Mouse (Mus musculus): ENCODE data around the gene Prickle1.

Prickle1 gene

DNA sequence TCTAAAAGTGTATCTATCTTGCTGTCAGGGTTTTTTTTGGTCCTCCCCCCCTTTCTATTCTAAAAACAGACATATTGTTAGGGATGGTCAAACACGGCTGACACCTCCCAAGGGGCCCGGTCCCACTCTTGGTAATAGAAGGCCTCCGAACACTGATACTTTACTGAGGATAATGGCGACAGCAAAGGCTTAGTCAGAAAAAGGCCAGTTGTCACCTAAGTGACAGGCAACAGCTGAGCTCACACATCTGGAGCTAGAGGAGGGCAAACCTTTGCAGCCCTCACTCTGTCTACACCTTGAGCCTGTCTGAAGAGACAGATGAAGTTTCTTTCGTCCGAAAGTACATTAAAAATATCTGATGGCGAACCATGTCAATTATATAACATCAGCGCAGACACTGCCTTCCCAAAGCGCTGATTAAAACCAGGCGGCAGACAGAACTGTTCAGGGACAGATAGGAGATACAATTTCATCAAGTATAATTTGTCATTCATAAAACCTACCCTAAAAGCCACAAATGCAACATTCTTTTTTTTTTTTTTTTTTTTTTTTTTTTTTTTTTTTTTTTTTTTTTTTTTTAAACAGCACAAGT is 1.3 kb downstream of the Prickle1 start:
- peak; percentile 61 for DNase-seq (ENCODE audit: low spot score)

DNA sequence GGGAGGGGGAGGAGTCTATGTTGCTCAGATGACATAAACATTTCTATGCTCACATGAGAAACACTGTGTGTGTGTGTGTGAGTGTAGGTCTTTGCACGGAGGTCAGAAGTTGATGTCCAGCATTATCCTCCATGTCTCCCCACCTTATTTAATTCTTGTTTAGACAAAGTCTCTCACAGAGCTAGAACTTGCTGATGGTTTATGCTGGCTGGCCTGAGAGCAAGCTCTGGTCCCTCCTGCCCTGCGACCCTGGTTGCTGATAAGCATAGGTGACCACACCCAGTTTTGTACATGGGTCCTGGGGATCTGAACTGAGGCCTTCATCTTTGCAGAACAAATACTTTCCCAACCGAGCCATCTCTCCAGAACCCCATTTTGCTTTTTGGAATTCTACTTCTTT is 3.1 kb downstream of the Prickle1 start:
- no peak for DNase-seq (ENCODE audit: low spot score)

DNA sequence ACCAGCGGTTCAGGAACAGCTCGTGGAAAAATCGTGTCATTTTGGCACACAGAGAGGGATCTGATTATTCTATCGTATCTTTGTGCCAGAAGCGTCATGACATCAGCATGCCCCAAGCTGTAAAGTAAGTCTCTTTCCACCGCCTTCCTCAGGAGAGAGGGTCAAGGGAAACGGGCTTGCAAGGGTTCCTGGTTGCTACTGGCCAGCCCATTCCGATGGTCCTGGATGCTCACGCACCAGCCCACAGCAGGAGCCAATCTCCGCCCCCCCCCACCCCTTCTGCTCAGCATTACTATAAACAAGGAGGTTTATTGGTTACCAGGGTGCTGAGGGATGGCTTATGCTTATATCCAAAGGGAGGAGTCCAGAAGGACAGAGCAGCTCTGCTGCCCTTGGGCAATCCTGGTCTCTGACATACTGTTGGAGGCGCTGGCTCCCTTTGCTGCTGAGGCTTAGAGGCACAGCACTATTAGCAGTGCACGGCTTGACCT is 3.8 kb downstream of the Prickle1 start:
- DNase-seq (ENCODE audit: low spot score) = peak; percentile 81

DNA sequence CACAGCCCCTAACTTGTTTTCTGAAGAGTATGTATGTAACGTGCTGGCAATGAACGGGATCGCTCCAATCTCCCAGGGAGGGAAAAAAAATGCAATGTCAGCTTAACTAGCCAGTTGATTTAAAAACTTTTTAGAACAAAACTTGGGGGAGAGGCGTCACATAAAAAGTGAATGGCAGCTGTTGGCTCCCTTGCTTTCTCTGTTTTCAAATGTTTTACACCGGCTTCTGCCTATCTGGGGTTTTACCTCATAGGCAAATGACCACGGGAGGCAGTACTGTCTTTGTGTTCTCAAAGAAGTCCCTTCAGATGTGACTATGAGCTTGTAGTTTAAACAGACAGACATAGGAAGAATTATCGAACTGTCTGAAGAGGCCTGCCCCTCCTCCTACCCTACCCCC is 4.3 kb downstream of the Prickle1 start:
- peak; percentile 45 for DNase-seq (ENCODE audit: low spot score)

DNA sequence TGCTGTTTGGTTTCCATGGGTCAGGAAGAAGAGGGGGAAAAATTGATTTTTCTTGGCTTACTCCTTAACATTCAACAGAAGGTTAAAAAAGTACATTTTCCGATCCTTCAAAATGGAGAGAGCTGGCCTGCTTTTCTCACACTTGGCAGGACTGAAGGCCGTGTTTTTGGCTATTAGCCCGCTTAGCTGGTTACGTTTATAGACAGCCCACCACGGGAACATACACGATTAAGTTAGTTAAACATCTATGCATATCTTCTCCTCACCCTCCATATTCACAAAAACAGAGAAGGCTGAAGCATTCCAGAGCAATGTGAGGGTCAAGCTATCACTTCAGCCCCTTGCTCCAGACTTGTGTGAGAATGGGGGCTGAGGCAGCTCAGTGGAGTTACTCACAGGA is 7.3 kb downstream of the Prickle1 start:
- DNase-seq (ENCODE audit: low spot score) = no peak

DNA sequence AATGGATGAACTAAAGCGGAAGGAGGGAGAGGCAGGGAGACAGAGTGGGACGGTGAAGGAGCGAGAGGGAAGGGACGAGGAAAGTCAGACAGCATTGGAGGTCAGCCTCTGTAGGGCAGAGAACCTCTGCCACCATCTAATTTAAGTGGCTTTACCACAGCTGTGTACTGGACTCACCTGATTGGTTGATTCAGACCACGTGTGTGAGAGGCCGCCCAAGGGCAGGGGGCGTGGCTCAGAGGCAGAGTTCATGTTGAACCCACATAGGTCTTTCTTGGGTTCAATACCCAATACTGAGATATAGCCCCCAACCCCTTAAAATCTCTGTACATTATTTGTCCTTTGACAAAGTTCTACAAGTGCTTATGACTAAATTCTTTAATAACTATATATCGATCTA is 8.0 kb downstream of the Prickle1 start:
- DNase-seq (ENCODE audit: low spot score) = no peak

DNA sequence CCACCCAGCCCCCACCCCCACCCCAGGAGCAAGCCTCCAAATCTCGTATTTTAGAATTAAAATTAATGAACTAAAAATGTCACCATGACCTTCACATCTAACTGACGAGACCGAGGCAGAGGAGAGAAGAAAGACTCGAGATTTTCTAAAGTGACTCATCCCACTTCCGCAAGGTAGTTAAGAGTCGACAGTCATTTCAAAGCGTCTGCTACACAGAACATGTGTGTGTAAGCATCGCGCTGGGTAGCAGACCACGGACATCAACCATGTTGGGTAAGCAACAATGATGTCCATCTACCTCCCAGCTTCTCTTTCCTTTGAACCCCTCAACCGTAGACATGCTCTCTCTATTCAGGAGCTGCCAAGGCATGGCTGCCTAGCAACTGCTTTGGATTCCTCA is 12.6 kb downstream of the Prickle1 start:
- no peak for DNase-seq (ENCODE audit: low spot score)

DNA sequence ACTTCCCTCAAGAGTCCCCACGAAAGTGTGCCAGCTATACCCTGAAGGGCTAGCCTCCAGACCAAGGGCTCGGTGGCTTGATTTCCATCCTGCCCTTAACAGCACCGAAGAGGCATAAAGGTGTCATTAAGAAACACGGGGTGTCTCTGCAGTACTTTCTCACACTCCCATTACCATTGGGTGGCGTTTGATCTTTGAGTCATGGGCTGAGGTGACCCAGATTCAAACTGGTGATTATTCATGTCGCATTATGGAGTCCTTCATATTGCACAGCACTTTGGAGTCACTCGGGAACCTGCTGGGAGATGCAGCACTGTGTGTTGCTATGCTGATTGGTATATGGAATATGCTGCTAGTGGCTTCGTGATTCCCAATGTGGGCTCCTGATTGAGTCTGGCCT is 14.0 kb downstream of the Prickle1 start:
- DNase-seq (ENCODE audit: low spot score) = no peak

DNA sequence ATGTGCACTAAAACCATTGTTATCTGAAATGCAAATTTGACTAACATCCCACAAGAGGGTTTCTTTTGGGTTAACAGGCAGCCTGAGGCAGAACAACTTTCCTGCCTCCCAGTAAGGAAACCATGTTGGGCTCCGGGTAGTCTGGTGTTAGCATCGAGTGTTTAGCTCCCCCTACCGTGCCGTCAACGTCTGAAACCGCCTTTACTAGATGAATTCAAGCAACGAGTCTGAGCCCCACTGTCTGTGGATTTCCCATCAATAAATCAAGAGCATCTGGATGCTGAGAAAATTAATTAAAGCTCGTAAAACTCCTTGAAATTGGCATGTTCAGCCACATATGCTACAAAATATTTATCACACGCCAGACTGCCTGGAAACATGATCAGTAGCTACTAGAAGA is 15.8 kb downstream of the Prickle1 start:
- peak; percentile 30 for DNase-seq (ENCODE audit: low spot score)

DNA sequence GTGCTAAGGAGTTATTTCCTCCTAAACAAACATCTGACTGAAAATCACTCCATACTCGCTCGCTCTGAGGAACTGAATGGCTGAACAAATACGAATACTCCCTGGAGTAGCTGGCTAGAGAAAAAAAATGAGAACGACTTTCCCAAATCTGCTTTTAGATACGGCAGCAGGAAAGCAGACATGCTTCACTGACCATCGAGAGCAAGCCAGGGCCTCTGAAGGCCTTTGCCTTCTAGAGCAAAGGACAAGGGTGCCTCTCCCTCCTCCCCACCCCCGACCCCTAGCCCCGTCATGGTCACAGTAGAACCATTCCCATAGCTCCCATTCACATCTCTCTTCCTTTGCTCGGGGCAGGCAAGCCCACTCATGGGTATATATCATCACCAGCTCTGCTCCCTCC is 16.6 kb downstream of the Prickle1 start:
- no peak for DNase-seq (ENCODE audit: low spot score)

DNA sequence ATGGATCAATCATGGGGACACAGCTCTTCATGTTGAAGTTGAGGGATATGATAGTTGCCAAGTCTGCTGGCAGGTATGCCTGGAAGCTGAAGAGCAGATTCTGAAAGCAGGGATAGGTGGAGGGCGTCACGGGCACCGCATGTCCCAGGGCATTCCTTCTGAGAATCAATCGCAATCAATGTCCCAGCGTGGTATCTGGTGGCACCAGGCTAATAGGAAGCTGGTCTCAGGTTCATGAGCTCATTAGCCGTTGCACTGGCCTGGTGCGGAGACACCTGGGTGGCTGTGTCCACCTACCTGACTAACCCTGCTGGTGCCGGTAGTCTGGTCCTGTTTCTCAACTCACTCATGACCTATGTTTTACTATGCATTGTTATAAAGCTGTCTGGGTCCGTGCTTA is 19.3 kb downstream of the Prickle1 start:
- DNase-seq (ENCODE audit: low spot score) = no peak

DNA sequence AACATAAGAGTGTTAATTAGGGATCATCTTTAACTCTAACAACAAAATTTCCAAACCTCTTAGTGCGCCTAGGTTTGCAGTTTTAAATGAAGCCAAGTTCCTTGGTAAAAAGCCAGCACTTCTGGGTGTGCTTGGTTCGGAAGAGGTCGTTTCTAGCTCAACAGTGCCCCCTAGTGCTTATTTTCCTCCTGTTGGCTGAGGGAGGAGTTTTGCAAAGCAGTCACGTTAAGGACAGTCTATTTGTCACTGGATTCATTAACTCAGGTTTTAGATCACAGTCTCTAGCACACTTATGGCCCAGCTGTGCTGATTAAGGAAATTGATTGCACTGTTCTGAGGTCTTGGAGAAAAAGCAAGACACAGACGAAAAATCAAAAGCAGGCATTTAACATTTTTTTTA is 19.8 kb downstream of the Prickle1 start:
- peak; percentile 93 for DNase-seq (ENCODE audit: low spot score)

DNA sequence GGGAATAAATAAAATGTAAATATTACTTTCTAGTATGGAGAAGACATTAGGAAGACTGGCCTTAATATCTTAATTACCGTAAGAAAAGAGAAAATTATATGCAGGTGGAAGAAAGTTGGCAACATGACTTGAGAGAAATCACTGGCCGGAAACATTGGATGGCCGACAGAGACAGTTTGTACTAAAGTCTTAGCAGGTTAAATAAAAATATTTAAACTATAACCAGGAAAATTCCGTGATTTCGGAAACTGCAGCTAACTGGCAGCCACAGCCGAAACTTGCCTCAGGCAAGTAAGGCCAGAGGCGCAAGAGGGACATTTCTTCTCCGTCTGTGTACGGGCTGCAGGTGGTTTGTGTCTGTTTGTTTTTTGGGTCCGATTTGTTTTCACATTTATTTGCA is 22.8 kb downstream of the Prickle1 start:
- no peak for DNase-seq (ENCODE audit: low spot score)

DNA sequence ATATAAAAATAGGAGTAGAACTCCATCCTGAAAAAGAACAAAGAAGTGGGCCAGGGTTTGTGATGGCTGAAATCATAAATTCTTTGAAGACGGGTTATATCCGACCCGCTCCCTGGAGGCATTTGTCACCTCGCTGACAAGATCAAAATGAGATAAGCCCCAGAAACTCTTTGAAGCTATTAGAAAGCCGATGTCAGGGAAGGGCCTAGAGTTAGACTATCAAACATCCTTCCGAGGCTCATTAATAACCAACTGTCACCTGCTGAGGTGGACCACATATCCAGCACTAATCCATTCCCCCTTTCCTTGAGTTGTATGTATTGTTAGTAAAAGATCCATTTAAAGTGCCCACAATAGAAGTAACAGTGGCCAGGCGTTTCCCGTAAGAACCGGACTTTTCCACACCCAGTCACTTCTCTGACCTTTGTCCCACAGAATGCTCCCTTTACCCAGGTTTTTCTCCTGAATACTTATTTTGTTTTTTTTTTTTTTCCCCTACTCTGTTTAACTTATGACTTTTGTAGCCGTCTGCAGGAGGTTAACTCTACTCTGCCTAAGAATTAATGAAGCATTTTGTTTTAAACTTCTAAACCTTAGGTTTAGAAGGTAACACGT is 24.7 kb downstream of the Prickle1 start:
- DNase-seq (ENCODE audit: low spot score) = no peak

DNA sequence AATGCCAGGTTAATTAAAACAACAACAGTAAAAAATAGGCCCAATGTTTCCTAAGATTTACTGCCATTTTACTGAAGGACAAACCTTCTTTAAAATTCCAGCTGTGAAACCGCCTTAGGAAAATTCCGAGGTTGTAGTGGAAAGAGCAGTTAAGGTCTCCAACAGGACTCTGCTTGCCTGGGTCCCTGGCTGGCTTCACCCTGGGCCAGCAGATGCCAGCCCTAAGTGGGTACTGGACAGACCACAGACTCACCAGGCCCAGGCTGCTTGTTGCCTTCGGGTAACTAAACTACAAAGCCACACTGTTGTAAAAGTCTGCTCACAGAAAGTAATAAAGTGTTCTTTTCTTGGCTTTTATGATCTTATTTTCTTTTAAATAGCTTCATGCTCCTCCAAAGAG is 26.8 kb downstream of the Prickle1 start:
- DNase-seq (ENCODE audit: low spot score) = no peak

DNA sequence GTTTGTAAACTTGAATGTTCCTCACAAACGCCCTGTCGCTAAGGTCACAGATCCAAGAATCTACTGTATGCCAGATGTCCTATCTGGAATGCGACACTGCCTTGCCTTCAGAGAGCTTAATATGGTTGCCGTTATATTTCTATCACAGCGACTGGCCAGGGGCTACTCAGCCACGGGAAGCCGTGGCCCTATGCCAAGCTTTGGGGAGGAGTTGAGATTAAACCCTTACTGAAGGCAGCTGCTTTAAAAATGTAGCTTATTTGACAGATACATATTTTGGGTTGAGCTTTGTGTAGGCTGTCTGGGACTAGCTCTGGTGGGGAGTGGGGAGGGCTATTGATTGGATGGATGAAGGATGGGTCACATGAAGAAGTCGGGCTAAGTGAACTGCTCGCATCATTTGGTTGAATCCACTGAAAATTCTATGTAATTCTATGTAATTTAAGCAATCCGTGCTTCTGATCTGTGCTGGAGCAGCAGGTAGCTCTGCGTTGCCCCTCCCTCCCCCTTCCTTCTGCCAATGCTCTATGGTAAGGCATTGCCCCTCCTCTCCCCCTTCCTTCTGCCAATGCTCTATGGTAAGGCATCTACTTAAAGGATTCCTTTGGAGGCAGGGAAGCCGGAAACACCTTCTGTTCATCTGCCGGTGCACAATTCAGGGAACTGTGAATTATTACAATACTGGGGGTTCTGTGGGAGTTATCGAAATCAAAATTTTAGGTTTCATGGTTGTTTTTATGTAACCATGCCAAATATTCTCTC is 28.0 kb downstream of the Prickle1 start:
- DNase-seq (ENCODE audit: low spot score) = no peak

DNA sequence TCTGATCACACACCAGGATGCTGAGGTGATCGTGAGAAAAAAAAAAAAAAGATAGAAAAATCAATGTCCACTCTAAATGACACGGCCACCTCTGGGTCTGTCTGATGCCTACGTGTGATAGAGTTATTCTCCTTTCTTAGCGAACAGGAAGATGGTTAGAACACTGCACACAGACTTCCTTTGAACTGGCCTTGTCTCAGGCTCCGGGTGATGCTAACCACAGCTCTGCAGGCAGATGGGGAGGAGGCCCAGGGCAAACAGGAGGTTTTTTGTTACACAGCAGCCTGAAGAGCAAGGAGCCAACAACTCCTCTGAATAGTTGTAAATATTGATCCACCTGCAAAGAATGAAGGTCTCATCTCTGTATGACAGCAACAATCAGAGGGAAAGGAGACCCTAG is 32.2 kb downstream of the Prickle1 start:
- DNase-seq (ENCODE audit: low spot score) = no peak

DNA sequence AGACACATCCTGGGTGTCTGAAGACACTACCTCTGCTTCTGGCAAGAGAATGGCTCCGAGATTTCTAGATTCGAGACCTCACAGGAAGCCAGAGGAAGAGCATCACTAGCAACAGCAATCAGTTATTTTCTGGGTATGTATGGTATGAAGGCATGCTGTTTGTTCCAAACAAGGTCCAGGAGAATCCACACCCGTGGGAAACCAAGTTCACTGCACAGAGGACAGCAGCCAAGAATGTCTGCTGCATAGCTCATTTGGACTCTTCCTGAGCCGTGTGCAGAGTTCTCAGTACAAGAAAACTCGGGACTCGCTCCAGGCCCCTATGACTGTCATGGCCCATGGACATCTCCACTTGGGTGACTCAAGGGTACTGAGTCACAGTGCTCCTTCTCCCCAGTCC is 34.2 kb downstream of the Prickle1 start:
- no peak for DNase-seq (ENCODE audit: low spot score)

DNA sequence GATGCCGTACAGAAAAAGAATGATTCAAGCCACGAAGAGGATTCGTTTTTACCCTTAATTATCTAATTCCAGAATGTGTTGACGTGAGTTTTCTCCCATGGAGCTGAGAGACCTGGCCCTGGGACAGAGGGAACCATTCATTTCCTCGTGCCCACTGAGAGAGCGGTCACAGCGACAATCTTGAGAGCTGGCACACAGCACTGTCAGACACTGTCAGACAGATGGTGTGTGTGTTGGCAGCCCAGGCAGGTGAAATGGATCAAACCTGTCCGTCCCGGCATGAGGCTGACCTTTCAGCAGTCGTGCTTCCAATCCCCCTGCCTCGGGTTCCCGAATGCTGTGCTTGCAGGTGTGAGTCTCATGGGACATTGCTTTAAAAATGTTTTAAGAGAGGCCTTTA is 37.3 kb downstream of the Prickle1 start:
- no peak for DNase-seq (ENCODE audit: low spot score)

DNA sequence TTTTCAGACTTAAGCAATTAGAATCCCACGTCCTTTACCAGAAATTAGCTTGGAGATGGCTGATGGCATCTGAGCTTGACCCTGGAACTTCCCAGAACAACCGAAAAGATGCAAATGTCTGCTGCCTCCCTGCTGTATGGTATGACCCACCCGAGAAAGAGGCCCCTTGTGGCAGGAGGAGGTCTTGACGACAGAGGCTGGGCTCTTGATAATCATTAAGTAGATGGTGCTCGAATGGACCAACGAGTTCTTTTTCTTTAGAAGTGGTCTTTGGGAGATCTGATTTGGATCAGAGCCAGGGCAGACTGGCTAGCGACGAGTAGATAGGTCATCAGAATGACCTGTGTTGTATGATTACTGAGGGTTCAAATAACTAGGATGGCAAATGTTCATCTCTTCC is 40.0 kb downstream of the Prickle1 start:
- DNase-seq (ENCODE audit: low spot score) = no peak

DNA sequence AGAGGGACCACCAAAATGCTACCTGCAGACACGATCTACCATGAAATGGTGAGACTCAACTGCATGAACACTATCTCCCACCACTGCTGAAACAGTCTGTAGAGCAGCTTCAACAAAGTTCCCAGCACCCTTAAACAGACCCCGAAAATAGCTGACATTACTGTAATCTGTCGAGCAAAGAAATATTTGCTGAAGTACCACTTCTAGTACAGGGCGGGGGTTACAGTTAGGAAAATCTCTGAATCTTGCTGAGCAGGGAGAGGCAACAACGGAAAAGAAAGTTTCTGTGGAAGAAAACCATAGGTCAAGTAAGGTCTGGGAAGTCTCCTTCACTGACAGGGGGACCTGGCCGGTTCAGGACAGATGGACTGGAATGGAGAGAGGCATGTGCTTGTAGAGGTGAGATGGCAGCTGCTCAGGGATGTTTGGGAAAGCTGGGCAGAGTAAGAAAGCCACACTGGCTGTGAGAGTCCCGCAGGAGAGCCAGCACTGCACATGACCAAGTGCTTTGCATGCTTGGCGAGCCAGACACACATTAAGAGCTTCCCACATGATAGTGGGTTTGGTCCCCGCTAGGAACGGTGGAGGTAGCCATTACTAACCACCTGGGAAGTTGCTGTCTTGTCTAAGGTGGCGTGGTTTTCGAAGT is 41.4 kb downstream of the Prickle1 start:
- DNase-seq (ENCODE audit: low spot score) = no peak

DNA sequence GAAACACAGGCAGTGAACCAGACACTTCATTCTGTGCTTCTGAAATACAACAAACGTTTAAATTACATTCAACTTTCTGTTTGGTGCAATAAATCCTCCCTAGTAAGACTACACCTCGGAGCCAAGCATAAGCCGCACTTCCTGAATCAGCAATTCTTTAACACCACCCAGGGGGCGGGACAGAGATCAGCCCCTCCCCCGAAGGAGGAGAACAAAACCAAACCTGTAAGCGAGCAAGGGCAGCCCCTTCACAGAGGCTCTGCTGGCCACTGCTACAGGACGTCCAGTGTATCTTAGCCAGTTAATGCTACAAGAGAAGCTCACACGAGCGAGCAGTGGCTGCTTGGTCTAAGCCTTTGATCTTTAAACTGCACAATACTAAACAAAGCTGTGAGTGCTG is 43.5 kb downstream of the Prickle1 start:
- peak; percentile 86 for DNase-seq (ENCODE audit: low spot score)

DNA sequence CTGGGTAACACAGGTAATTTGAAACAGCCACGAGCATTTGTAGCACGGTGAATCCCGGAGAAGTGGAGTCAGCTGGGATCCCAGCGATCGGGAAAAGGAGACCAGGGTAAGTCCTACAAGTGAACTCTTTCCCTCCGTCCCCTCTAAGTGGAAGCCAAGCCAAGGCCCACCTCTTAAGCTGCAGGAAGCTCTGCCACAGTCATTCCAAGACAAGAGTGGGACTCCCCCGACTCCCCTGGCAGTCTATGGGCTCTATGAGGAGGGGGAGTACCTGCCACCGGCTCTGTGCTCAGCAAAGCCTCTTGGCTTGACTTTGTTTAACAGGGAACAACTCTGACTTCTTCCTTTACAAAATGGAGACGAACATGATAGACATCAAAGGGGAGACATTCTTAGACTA is 47.4 kb downstream of the Prickle1 start:
- no peak for DNase-seq (ENCODE audit: low spot score)

All from embryo, embryonic 10.5 days (tissue).